Mouse (Mus musculus) mature B cell (primary cell): Measurements from ENCODE around the gene Grin3b.

ENCODE experiments used
- in situ Hi-C: fragments of 300-500 bp; cut with MboI; formaldehyde crosslinking; loops from 2 replicates; pipeline ENCODE4 v1.14.3; 2019

Grin3b gene

GRCm38 (mm10) chr10:79934794-79935569 lies 35.5 kb upstream of the Grin3b start:
- in situ Hi-C loops, result no loop called here

GRCm38 (mm10) chr10:79936284-79936910 lies 34.1 kb upstream of the Grin3b start:
- in situ Hi-C loops, result no loop called here

- in situ Hi-C loops, result no loop called here
These were observed 33.5 kb upstream of the Grin3b start for GRCm38 (mm10) chr10:79936911-79937441.

GRCm38 (mm10) chr10:79937775-79938526 lies 32.6 kb upstream of the Grin3b start:
- in situ Hi-C loops, result no loop called here

- in situ Hi-C loops, result no loop called here
These were observed 29.8 kb upstream of the Grin3b start for GRCm38 (mm10) chr10:79940749-79941148.

- in situ Hi-C loops, result no loop called here
These were observed 27.5 kb upstream of the Grin3b start for GRCm38 (mm10) chr10:79942988-79943387.

GRCm38 (mm10) chr10:79943471-79943901 lies 27.0 kb upstream of the Grin3b start:
- in situ Hi-C loops, result no loop called here

- in situ Hi-C loops, result no loop called here
These were observed 24.8 kb upstream of the Grin3b start for GRCm38 (mm10) chr10:79945507-79946234.

GRCm38 (mm10) chr10:79946752-79947322 lies 23.7 kb upstream of the Grin3b start:
- in situ Hi-C loops, result no loop called here

- in situ Hi-C loops, result no loop called here
These were observed 23.0 kb upstream of the Grin3b start for GRCm38 (mm10) chr10:79947502-79947901.

GRCm38 (mm10) chr10:79949873-79950272 lies 20.6 kb upstream of the Grin3b start:
- in situ Hi-C loops, result loop anchor here (10.0 kb wide), 2 partner anchors 65 to 115 kb away; partner anchors contain the start of gene Elane

GRCm38 (mm10) chr10:79950661-79951060 lies 19.9 kb upstream of the Grin3b start:
- in situ Hi-C loops, result loop anchor here (10.0 kb wide), 2 partner anchors 66 to 116 kb away; partner anchors contain the start of gene Elane

- in situ Hi-C loops, result loop anchor here (10.0 kb wide), 2 partner anchors 69 to 119 kb away; partner anchors contain the start of gene Elane
These were observed 16.6 kb upstream of the Grin3b start for GRCm38 (mm10) chr10:79953946-79954345.

GRCm38 (mm10) chr10:79955691-79956090 lies 14.8 kb upstream of the Grin3b start:
- in situ Hi-C loops, result loop anchor here (5.0 to 10.0 kb wide), 3 partner anchors 33 to 121 kb away; partner anchors contain the start of genes Elane and R3hdm4

- in situ Hi-C loops, result loop anchor here (5.0 to 10.0 kb wide), 3 partner anchors 34 to 122 kb away; partner anchors contain the start of genes Elane and R3hdm4
These were observed 13.8 kb upstream of the Grin3b start for GRCm38 (mm10) chr10:79956643-79957154.

- in situ Hi-C loops, result loop anchor here (5.0 to 10.0 kb wide), 3 partner anchors 36 to 123 kb away; partner anchors contain the start of genes Elane and R3hdm4
These were observed 12.2 kb upstream of the Grin3b start for GRCm38 (mm10) chr10:79958140-79958816.

- in situ Hi-C loops, result loop anchor here (5.0 to 10.0 kb wide), 3 partner anchors 37 to 125 kb away; partner anchors contain the start of genes Elane and R3hdm4
These were observed 11.1 kb upstream of the Grin3b start for GRCm38 (mm10) chr10:79959412-79959811.

- in situ Hi-C loops, result loop anchor here (5.0 to 10.0 kb wide), 3 partner anchors 38 to 125 kb away; partner anchors contain the start of genes Elane and R3hdm4
These were observed 10.5 kb upstream of the Grin3b start, which contains the start of gene Wdr18 for GRCm38 (mm10) chr10:79959847-79960601. Gene Wdr18, plus strand, starts transcription at chr10:79960152.
